Mouse (Mus musculus): ENCODE measurements at regions not wholly inside any gene's neighbourhood (a gene's known extent, or its start where the extent isn't known, plus 50 kb on each side); places are given as distances from the start of the nearest gene placed in this dataset.

- 91% methylated on average over 1 of the region's 1 CpGs for WGBS
- H3K27ac ChIP-seq (ENCODE audit: insufficient read depth, low read length): no peak overlapping the region
- no peak for TF ChIP-seq CTCF (IDR thresholded peaks at IDR 0.05; ENCODE audit: borderline replicate concordance, insufficient read depth, low read depth, low read length)
- no peak for TF ChIP-seq POLR2A (IDR thresholded peaks at IDR 0.05; ENCODE audit: borderline replicate concordance, insufficient read depth, low read length)
- no peak overlapping the region for H3K4me3 ChIP-seq (replicated peaks; ENCODE audit: insufficient read depth, low read depth, low read length)
- no peak for DNase-seq
- peaks cover 3% of the 10 kb centered on the region for H3K4me1 ChIP-seq (ENCODE audit: control insufficient read depth, insufficient read depth, low read length)
- no peaks in the 10 kb centered on the region for H3K27me3 ChIP-seq (ENCODE audit: control insufficient read depth, insufficient read depth, low read length)
Measured at GRCm38 (mm10) chr10:39290245-39290644, 78.4 kb upstream of the Fyn start.

- Histone ChIP-seq H3K4me1 (ENCODE audit: control insufficient read depth, insufficient read depth, low read length) (no peaks in the 10 kb centered on the region), H3K27ac (ENCODE audit: insufficient read depth, low read length) (no peak overlapping the region), H3K27me3 (ENCODE audit: control insufficient read depth, insufficient read depth, low read length) (no peaks in the 10 kb centered on the region), H3K4me3 (replicated peaks; ENCODE audit: insufficient read depth, low read depth, low read length) (no peak overlapping the region)
- no peak for DNase-seq
- TF ChIP-seq POLR2A (IDR thresholded peaks at IDR 0.05; ENCODE audit: borderline replicate concordance, insufficient read depth, low read length): no peak
- no peak for TF ChIP-seq CTCF (IDR thresholded peaks at IDR 0.05; ENCODE audit: borderline replicate concordance, insufficient read depth, low read depth, low read length)
- WGBS: 76% methylated on average over 14 of the region's 14 CpGs
Measured at GRCm38 (mm10) chr10:39280366-39281000, 88.2 kb upstream of the Fyn start.

DNA sequence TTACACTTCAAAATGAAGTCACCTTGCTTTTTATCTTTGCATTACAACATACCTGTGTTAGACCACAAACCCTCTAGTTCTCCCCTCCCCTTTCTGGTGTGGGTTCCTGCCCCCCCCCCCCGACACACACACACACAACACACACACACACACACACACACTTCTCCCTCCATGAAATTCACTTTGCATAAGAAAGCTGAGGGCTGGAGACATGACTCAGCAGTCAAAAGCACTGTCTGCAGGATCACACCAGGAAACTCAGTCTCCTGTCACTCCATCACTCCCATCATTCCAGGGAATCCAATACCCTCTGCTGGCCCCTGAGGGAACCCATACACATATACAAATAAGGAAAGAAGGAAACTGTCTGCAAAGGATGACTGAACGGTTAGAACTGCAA lies 94.5 kb upstream of the Fyn start:
- no peaks in the 10 kb centered on the region for H3K4me1 ChIP-seq (ENCODE audit: control insufficient read depth, insufficient read depth, low read length)
- no peak overlapping the region for H3K4me3 ChIP-seq (replicated peaks; ENCODE audit: insufficient read depth, low read depth, low read length)
- DNase-seq: no peak
- H3K27ac ChIP-seq (ENCODE audit: insufficient read depth, low read length): no peak overlapping the region
- no peaks in the 10 kb centered on the region for H3K27me3 ChIP-seq (ENCODE audit: control insufficient read depth, insufficient read depth, low read length)
- WGBS: 22% methylated on average over 2 of the region's 2 CpGs
- TF ChIP-seq CTCF (IDR thresholded peaks at IDR 0.05; ENCODE audit: borderline replicate concordance, insufficient read depth, low read depth, low read length): no peak
- no peak for TF ChIP-seq POLR2A (IDR thresholded peaks at IDR 0.05; ENCODE audit: borderline replicate concordance, insufficient read depth, low read length)

DNA sequence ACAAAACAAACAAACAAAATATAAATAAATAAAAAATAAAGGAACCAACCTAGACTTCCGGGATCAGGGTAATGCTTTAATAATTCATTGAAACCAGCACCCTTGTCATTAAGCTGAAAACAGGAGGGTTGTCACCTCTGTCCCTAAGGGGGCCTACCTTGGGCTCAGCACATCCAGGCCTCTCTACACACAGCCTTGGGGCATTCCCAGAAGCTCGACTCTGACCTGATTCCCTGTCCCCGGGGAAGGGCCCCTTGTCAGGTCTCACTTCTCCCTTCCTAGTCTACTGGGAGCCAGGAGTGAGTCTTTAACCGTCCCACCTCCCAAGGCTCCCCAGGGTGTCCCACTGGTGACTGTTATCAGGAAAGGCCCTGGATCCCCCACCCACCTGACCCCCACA lies 95.2 kb upstream of the Fyn start:
- no peak overlapping the region for H3K4me3 ChIP-seq (replicated peaks; ENCODE audit: insufficient read depth, low read depth, low read length)
- no peaks in the 10 kb centered on the region for H3K4me1 ChIP-seq (ENCODE audit: control insufficient read depth, insufficient read depth, low read length)
- no peak for DNase-seq
- no peaks in the 10 kb centered on the region for H3K27me3 ChIP-seq (ENCODE audit: control insufficient read depth, insufficient read depth, low read length)
- H3K27ac ChIP-seq (ENCODE audit: insufficient read depth, low read length): no peak overlapping the region
- 81% methylated on average over 4 of the region's 4 CpGs for WGBS
- TF ChIP-seq POLR2A (IDR thresholded peaks at IDR 0.05; ENCODE audit: borderline replicate concordance, insufficient read depth, low read length) (no peak), CTCF (IDR thresholded peaks at IDR 0.05; ENCODE audit: borderline replicate concordance, insufficient read depth, low read depth, low read length) (no peak)

GRCm38 (mm10) chr10:39272387-39272949 lies 96.2 kb upstream of the Fyn start:
- H3K27ac ChIP-seq (ENCODE audit: insufficient read depth, low read length): no peak overlapping the region
- DNase-seq: no peak
- no peaks in the 10 kb centered on the region for H3K4me1 ChIP-seq (ENCODE audit: control insufficient read depth, insufficient read depth, low read length)
- H3K27me3 ChIP-seq (ENCODE audit: control insufficient read depth, insufficient read depth, low read length): no peaks in the 10 kb centered on the region
- TF ChIP-seq CTCF (IDR thresholded peaks at IDR 0.05; ENCODE audit: borderline replicate concordance, insufficient read depth, low read depth, low read length): no peak
- TF ChIP-seq POLR2A (IDR thresholded peaks at IDR 0.05; ENCODE audit: borderline replicate concordance, insufficient read depth, low read length): no peak
- H3K4me3 ChIP-seq (replicated peaks; ENCODE audit: insufficient read depth, low read depth, low read length): no peak overlapping the region
- 88% methylated on average over 6 of the region's 6 CpGs for WGBS

- no peak for DNase-seq
- TF ChIP-seq CTCF (IDR thresholded peaks at IDR 0.05; ENCODE audit: borderline replicate concordance, insufficient read depth, low read depth, low read length): no peak
- TF ChIP-seq POLR2A (IDR thresholded peaks at IDR 0.05; ENCODE audit: borderline replicate concordance, insufficient read depth, low read length): no peak
- H3K4me1 ChIP-seq (ENCODE audit: control insufficient read depth, insufficient read depth, low read length): no peaks in the 10 kb centered on the region
- no peak overlapping the region for H3K4me3 ChIP-seq (replicated peaks; ENCODE audit: insufficient read depth, low read depth, low read length)
- 50% methylated on average over 3 of the region's 3 CpGs for WGBS
- H3K27me3 ChIP-seq (ENCODE audit: control insufficient read depth, insufficient read depth, low read length): no peaks in the 10 kb centered on the region
- no peak overlapping the region for H3K27ac ChIP-seq (ENCODE audit: insufficient read depth, low read length)
Measured at GRCm38 (mm10) chr10:39270406-39270805, 98.2 kb upstream of the Fyn start.

GRCm38 (mm10) chr10:39267236-39267635 lies 101.4 kb upstream of the Fyn start:
- Histone ChIP-seq H3K4me3 (replicated peaks; ENCODE audit: insufficient read depth, low read depth, low read length) (no peak overlapping the region), H3K27ac (ENCODE audit: insufficient read depth, low read length) (no peak overlapping the region), H3K4me1 (ENCODE audit: control insufficient read depth, insufficient read depth, low read length) (no peaks in the 10 kb centered on the region), H3K27me3 (ENCODE audit: control insufficient read depth, insufficient read depth, low read length) (no peaks in the 10 kb centered on the region)
- DNase-seq: no peak
- TF ChIP-seq CTCF (IDR thresholded peaks at IDR 0.05; ENCODE audit: borderline replicate concordance, insufficient read depth, low read depth, low read length) (no peak), POLR2A (IDR thresholded peaks at IDR 0.05; ENCODE audit: borderline replicate concordance, insufficient read depth, low read length) (no peak)
- 90% methylated on average over 6 of the region's 6 CpGs for WGBS

GRCm38 (mm10) chr10:39266482-39266881 lies 102.2 kb upstream of the Fyn start:
- Histone ChIP-seq H3K27me3 (ENCODE audit: control insufficient read depth, insufficient read depth, low read length) (no peaks in the 10 kb centered on the region), H3K4me3 (replicated peaks; ENCODE audit: insufficient read depth, low read depth, low read length) (no peak overlapping the region), H3K4me1 (ENCODE audit: control insufficient read depth, insufficient read depth, low read length) (no peaks in the 10 kb centered on the region), H3K27ac (ENCODE audit: insufficient read depth, low read length) (no peak overlapping the region)
- peak; percentile 45 to 76 for DNase-seq
- TF ChIP-seq POLR2A (IDR thresholded peaks at IDR 0.05; ENCODE audit: borderline replicate concordance, insufficient read depth, low read length): no peak
- no peak for TF ChIP-seq CTCF (IDR thresholded peaks at IDR 0.05; ENCODE audit: borderline replicate concordance, insufficient read depth, low read depth, low read length)
- 11% methylated on average over 5 of the region's 5 CpGs for whole genome bisulfite sequencing
